Mouse (Mus musculus): ENCODE data around the gene Rbck1.

DNA sequence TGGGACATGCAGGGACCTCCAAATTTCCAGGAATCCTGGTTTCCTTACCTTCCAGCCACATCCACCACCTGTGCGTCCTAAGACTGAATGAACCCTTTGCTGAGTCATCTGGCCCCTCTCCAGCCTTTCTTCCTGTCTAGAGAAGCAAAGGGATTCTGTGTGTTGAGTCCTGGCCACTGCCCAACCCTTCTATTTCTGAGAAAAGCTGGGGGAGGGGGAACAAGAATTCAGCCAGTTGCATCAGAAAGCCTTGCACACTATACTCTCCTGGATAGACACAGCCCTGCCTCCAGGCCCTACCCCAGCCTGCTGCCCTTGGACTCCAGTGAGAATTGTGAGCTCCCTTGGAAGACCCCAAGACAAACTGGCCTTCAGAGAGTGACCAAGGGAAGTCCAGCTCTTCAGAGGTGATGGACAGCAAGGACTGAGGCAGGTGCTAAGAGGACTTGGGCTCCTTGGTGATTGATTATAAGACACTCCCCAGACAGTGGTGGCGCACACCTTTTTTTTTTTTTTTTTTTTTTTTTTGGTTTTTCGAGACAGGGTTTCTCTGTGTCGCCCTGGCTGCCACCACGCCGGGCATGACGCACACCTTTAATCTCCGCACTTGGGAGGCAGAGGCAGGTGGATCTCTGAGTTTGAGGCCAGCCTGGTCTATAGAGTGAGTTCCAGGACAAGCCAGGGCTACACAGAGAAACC is 17.5 kb upstream of the Rbck1 start:
- TF ChIP-seq POLR2A (IDR thresholded peaks at IDR 0.05; ENCODE audit: insufficient read depth, low read depth, low read length), result no peak
- TF ChIP-seq CTCF (IDR thresholded peaks at IDR 0.05), result no peak
